ENCODE assay signal across 27 mouse cellular contexts in the genomic region with DNA sequence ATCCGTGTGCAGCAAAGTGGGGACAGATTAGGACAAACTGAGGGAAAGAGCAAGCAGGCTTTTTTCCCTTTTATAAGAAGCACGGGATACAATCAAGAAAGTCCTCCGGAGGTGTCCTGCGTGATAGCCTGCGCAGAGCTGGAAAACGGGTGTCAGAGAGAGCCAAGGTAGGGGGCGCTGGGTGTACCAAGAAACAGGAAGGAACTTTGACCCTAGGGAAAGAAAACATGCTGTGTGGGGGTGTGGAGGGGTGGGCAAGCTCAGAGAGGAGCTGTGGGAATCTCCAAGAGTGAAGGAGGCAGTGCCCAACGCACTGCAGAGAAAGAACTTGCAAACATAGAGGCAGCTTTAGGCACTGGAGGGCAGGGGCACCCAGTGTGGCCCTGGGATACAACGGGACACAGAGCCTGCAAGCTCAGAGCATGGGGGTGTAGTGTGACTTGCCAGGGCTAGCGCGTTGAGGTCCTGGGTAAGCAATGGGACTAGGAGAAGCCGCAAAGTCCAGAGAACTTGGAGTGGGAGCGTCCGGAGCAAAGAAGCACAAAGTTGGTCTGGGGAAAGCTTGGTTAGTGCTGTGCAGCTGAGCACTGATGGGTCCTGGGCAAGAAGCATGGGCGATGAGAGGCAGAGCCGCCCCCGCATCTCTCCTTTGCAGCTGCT. TPM values are rescaled to one million over a fixed set of nuclear protein-coding genes. Genes with fewer than 3 reads are reported as not detected.
A peak's percentile ranks its signal among the peaks of the same experiment; 100 is the strongest.
DNase-seq lines count a peak whose midpoint lies in the region; ATAC-seq and TF ChIP-seq lines count a peak whose summit lies in the region.
"Had no signal": no experiment of that assay in that cellular context is flagged by ENCODE, and none has a peak within 500 bp of the region (broad histone marks: within the 10 kb centered on the region; RNA-seq: fewer than 3 reads in every experiment).

No protein-coding gene starts in this region.

- peak overlapping the region; percentile 95 for H3K27ac ChIP-seq in gastrocnemius, adult 2 months
- no peak overlapping the region for H3K27ac ChIP-seq in heart, embryonic 12.5 days (ENCODE audit: poor library complexity, severe bottlenecking)
- H3K27ac ChIP-seq: heart, embryonic 15.5 days; hindbrain, embryonic 12.5 days; liver, embryonic 14.5 days; midbrain, embryonic 13.5 days; neural tube, embryonic 13.5 days; stomach, embryonic 15.5 days had no signal

- peaks cover 36% of the 10 kb centered on the region for H3K27me3 ChIP-seq in heart, embryonic 12.5 days (replicated peaks)
- peaks cover 34% of the 10 kb centered on the region for H3K27me3 ChIP-seq in E14TG2a.4 (ENCODE audit: insufficient read depth, low read length)

- H3K4me1 ChIP-seq in heart, embryonic 12.5 days (replicated peaks), result 0 out of 2 replicates have a peak, but pooled peaks cover 9% of the 10 kb centered on the region
- H3K4me1 ChIP-seq in E14TG2a.4 (replicated peaks; ENCODE audit: low read depth, low read length), result peaks cover 20% of the 10 kb centered on the region
- H3K4me1 ChIP-seq: heart, embryonic 15.5 days; hindbrain, embryonic 12.5 days; neural tube, embryonic 13.5 days; stomach, embryonic 15.5 days had no signal

- WGBS in heart, embryonic 12.5 days, result 29% methylated on average over 17 of the region's 17 CpGs

- 0 out of 2 replicates have a peak overlapping the region, but pooled peaks have one; percentile 16 for H3K4me2 ChIP-seq in heart, embryonic 12.5 days
- H3K4me2 ChIP-seq: heart, embryonic 15.5 days; stomach, embryonic 15.5 days had no signal

- intact Hi-C loops in gastrocnemius, adult 2 months (cut with DNase I), result loop anchor here (2.0 kb wide), 2 partner anchors 38 to 46 kb away; no protein-coding TSS in a partner anchor
- intact Hi-C loops in heart, postnatal 10 days (cut with DNase I), result no loop called here

- H3K4me3 ChIP-seq in gastrocnemius, adult 2 months, result peak overlapping the region; percentile 86
- no peak overlapping the region for H3K4me3 ChIP-seq in heart, embryonic 12.5 days
- peak overlapping the region; percentile 64 for H3K4me3 ChIP-seq in E14TG2a.4 (replicated peaks; ENCODE audit: low read length)
- H3K4me3 ChIP-seq: heart, embryonic 15.5 days; hindbrain, embryonic 12.5 days; neural tube, embryonic 13.5 days; stomach, embryonic 15.5 days had no signal

- no peak overlapping the region for H3K9ac ChIP-seq in heart, embryonic 12.5 days
- H3K9ac ChIP-seq: heart, embryonic 15.5 days; hindbrain, embryonic 12.5 days; liver, embryonic 14.5 days; midbrain, embryonic 13.5 days; neural tube, embryonic 13.5 days; stomach, embryonic 15.5 days had no signal

- no peak; the same call in 1 of the 2 replicates for TF ChIP-seq CTCF in gastrocnemius, adult 2 months (IDR thresholded peaks at IDR 0.05)
- TF ChIP-seq CTCF in E14TG2a.4 (conservative IDR thresholded peaks at IDR 0.05; ENCODE audit: low read length), result no peak

- no peaks in the 10 kb centered on the region for H3K9me3 ChIP-seq in heart, embryonic 12.5 days (replicated peaks)
- H3K9me3 ChIP-seq in E14TG2a.4 (ENCODE audit: low read length), result no peaks in the 10 kb centered on the region
- H3K9me3 ChIP-seq: heart, embryonic 15.5 days; hindbrain, embryonic 12.5 days; midbrain, embryonic 13.5 days; neural tube, embryonic 13.5 days; stomach, embryonic 15.5 days had no signal

- DNase-seq in gastrocnemius, adult 2 months, result peak; percentile 57
- no peak for DNase-seq in gastrocnemius, postnatal 25 days
- DNase-seq in heart, postnatal 10 days, result no peak
- peak; percentile 15 for DNase-seq in R1 (ENCODE audit: low read depth, low spot score)
- no peak for DNase-seq in right cerebral cortex, postnatal 14 days
- DNase-seq: adrenal gland, adult 8-10 months; cerebellum, adult 2 months; heart, postnatal 36 days; kidney, adult 11 months; layer of hippocampus, adult 9-11 months; liver; lung, adult 2 months had no signal

- H3K36me3 ChIP-seq in heart, embryonic 12.5 days, result no peaks in the 10 kb centered on the region
- H3K36me3 ChIP-seq in E14TG2a.4 (ENCODE audit: insufficient read depth, low read length), result no peaks in the 10 kb centered on the region
- H3K36me3 ChIP-seq: heart, embryonic 15.5 days; hindbrain, embryonic 12.5 days; midbrain, embryonic 13.5 days; neural tube, embryonic 13.5 days; stomach, embryonic 15.5 days had no signal

- ATAC-seq in heart, embryonic 12.5 days (ENCODE audit: insufficient number of reproducible peaks, low FRiP score), result no peak
- ATAC-seq: forebrain, embryonic 16.5 days; midbrain, embryonic 13.5 days had no signal

RNA-seq across cellular contexts. Expression of a gene that starts 0.7 kb away (rescaled TPM):
- total RNA-seq in gastrocnemius, adult 2 months (2021), result 100 to 1,000 TPM; 102 to 138 TPM
- total RNA-seq in gastrocnemius, postnatal 25 days (2021), result 10 to 100 TPM; 69.2 to 93.6 TPM
- polyA plus RNA-seq in heart, embryonic 12.5 days (2016; fragmentation: Nextera tagmentation; extraction: Ambion mirVana), result not detected in 2 replicates
- not detected for total RNA-seq in heart, postnatal 10 days (2021)
- total RNA-seq: adrenal gland, adult 8-10 months; heart, postnatal 36 days; left cerebral cortex, postnatal 10 days; megakaryocyte-erythroid progenitor cell, adult 5-6 weeks had no signal
- polyA plus RNA-seq: cerebellum, adult 2 months; embryonic facial prominence, embryonic 11.5 days; forebrain, embryonic 16.5 days; gonadal fat pad, adult 2 months; heart, embryonic 15.5 days; hindbrain, embryonic 12.5 days; kidney, embryonic 14.5 days; limb, embryonic 11.5 days; liver, embryonic 14.5 days; midbrain, embryonic 13.5 days; neural tube, embryonic 13.5 days; stomach, embryonic 15.5 days had no signal

RNA-seq across cellular contexts. Expression of a gene that starts 58.1 kb away (rescaled TPM):
- total RNA-seq in gastrocnemius, adult 2 months (2021), result 10 to 100 TPM; 11.0 to 11.1 TPM
- 10 to 100 TPM in 1 of 2 experiments, 1 to 10 TPM in 1; 8.0 to 11.3 TPM for total RNA-seq in gastrocnemius, postnatal 25 days (2021)
- polyA plus RNA-seq in heart, embryonic 12.5 days (2016; fragmentation: Nextera tagmentation; extraction: Ambion mirVana), result 52.2 and 54.9 TPM in 2 replicates
- 10 to 100 TPM; 61.9 to 71.1 TPM for total RNA-seq in heart, postnatal 10 days (2021)

Comparison
In these comparisons a context has a peak if more than half of its experiments do, and no peak if none do; other contexts are left out.
1. DNase-seq: peak in gastrocnemius, adult 2 months (single experiment) and R1 (single experiment); none in gastrocnemius, postnatal 25 days (single experiment), heart, postnatal 10 days (0 of 2) and right cerebral cortex, postnatal 14 days (single experiment).
2. RNA of a gene that starts 0.7 kb away (total RNA-seq): 102 to 138 TPM in gastrocnemius, adult 2 months and 69.2 to 93.6 TPM in gastrocnemius, postnatal 25 days; not detected in heart, postnatal 10 days; every median in the first group is over 10 times any median in the second.
3. RNA of a gene that starts 58.1 kb away (total RNA-seq): 61.9 to 71.1 TPM in heart, postnatal 10 days; 8.0 to 11.3 TPM in gastrocnemius, postnatal 25 days and 11.0 to 11.1 TPM in gastrocnemius, adult 2 months; every median in the first group is over 4 times any median in the second.